In the genomic region with DNA sequence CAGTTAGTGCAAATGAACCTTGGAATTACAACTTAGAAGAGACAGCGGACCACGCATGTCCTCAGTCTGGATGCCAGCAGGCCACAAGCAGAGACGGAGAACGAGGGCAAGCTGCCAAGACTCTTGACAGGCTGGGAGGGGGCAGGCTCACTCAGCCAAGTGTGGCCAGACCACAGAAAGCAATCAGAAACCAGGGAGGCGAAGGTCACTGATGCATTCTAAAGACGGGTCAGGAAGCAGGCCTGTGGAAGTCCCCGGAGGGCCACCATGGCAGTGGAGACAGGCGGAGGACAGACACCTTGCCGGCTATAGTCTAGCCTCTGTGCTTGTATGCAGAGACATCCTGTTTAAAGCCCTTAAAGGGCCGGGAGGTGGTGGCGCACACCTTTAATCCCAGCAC, we compare ENCODE assay signal across 7 mouse cellular contexts.
DNase-seq lines count a peak whose midpoint lies in the region; ATAC-seq lines count a peak whose summit lies in the region.

No protein-coding gene starts in this region.

- ATAC-seq in megakaryocyte-erythroid progenitor cell, adult 5-6 weeks (replicated peaks; ENCODE audit: low FRiP score, low TSS enrichment, poor library complexity, severe bottlenecking) = peak; percentile 43
- ATAC-seq in activated CD4-positive, CD25-positive, alpha-beta regulatory T cell, adult 4 months = no peak

- peak; percentile 46 for DNase-seq in NIH3T3 (ENCODE audit: low read depth)
- peak; percentile 74 for DNase-seq in adrenal gland, adult 8-10 months
- peak; percentile 53 to 79 for DNase-seq in frontal cortex, adult 2 months (ENCODE audit: extremely low spot score in 1 of 2, low spot score in 1 of 2)
- peak; percentile 74 to 75 for DNase-seq in heart, postnatal 36 days
- DNase-seq in layer of hippocampus, postnatal 14 days (ENCODE audit: low spot score in 2 of 2) = peak; percentile 73 to 83

- intact Hi-C loops in heart, postnatal 36 days (cut with DNase I) = loop anchor here (10.0 kb wide), 1 partner anchor 777 kb away; no protein-coding TSS in a partner anchor
